Mouse (Mus musculus) liver, embryonic 14.5 days (tissue): ENCODE results near the gene Whrn. TPM values are rescaled to one million over a fixed set of nuclear protein-coding genes. Genes with fewer than 3 reads are reported as not detected.

Source experiments
- ATAC-seq: fragments of 200-750 bp; cut with Nextera tagmentation; 2 replicates; pipeline ENCODE4 v1.8.0; 2017; ENCODE audit warnings: moderate number of reproducible peaks, mild to moderate bottlenecking, moderate library complexity; ENCODE audit not compliant: insufficient read depth
- DNase-seq, 3 experiments: peaks; one replicate each; pipeline ENCODE4 v3.0.0-alpha.2; 2012 to 2013; ENCODE audit warnings: low read depth in 3 of 3, low spot score in 3 of 3
- H3K27ac ChIP-seq: fragments of 300-500 bp; sonication (generic); 2 replicates; pipeline ENCODE4 v1.5.1; 2014; ENCODE audit warnings: moderate library complexity, mild to moderate bottlenecking, control low read depth, inconsistent platforms
- H3K27me3 ChIP-seq: fragments of 300-500 bp; sonication (generic); 2 replicates; pipeline ENCODE4 v1.6.1; 2014; ENCODE audit warnings: mild to moderate bottlenecking, low read length, moderate library complexity; ENCODE audit not compliant: control insufficient read depth, insufficient read depth
- H3K36me3 ChIP-seq: fragments of 300-500 bp; sonication (generic); replicated peaks from 2 replicates; pipeline ENCODE4 v1.6.1; 2014; ENCODE audit warnings: low read depth; ENCODE audit not compliant: control insufficient read depth, insufficient read depth
- H3K4me1 ChIP-seq, 2 experiments: fragments of 200-500 bp in 1 of 2; fragments of 300-500 bp in 1 of 2; sonication (generic) in 1 of 2; replicated peaks; 2 replicates each; pipeline ENCODE4 v1.6.1; 2012 to 2014; ENCODE audit warnings: antibody characterized with exemption in 1 of 2, inconsistent platforms in 1 of 2, low read length in 1 of 2; ENCODE audit not compliant: control insufficient read depth in 2 of 2, insufficient read depth in 2 of 2
- H3K4me2 ChIP-seq: fragments of 300-500 bp; sonication (generic); 2 replicates; pipeline ENCODE4 v1.6.1; 2014; ENCODE audit warnings: low read depth, mild to moderate bottlenecking, control low read depth, moderate library complexity
- H3K4me3 ChIP-seq, 2 experiments: fragments of 200-500 bp in 1 of 2; fragments of 300-500 bp in 1 of 2; sonication (generic) in 1 of 2; 2 replicates each; pipeline ENCODE4 v1.5.1; 2012 to 2014; ENCODE audit warnings: low read depth in 2 of 2, low read length in 2 of 2, mild to moderate bottlenecking in 2 of 2, control low read depth in 1 of 2, inconsistent platforms in 1 of 2, moderate library complexity in 1 of 2; ENCODE audit not compliant: insufficient read depth in 1 of 2
- H3K9ac ChIP-seq: fragments of 300-500 bp; sonication (generic); replicated peaks from 2 replicates; pipeline ENCODE4 v1.6.1; 2014; ENCODE audit warnings: mild to moderate bottlenecking, control low read depth, moderate library complexity
- H3K9me3 ChIP-seq: fragments of 300-500 bp; sonication (generic); 2 replicates; pipeline ENCODE4 v1.6.1; 2016; ENCODE audit warnings: low read length, mixed read lengths; ENCODE audit not compliant: control insufficient read depth
- CTCF ChIP-seq: IDR thresholded peaks from 2 replicates; pipeline ENCODE4 v1.5.1; 2016; ENCODE audit warnings: antibody characterized with exemption, low read depth, control low read depth
- EP300 ChIP-seq: IDR thresholded peaks from 2 replicates; pipeline ENCODE4 v1.6.1; 2016; ENCODE audit warnings: antibody characterized with exemption, low read depth
- WGBS: fragments of 180-500 bp; shearing (Covaris S2); extraction: QIAGEN DNeasy Blood & Tissue Kit; methylation state at CpG from one replicate; pipeline ENCODE4 v1.1.7; 2014; ENCODE audit not compliant: insufficient replicate concordance; 5-methylcytosine and 5-hydroxymethylcytosine counted together
- polyA plus RNA-seq, 2 experiments: library from polyadenylated mRNA; depleted of rRNA in 1 of 2; stranded (reverse) in 1 of 2; unstranded in 1 of 2; fragments of >200 nt; fragmentation: Nextera tagmentation in 1 of 2; extraction: Ambion mirVana in 1 of 2; gene quantifications; 2 replicates each; pipeline versions ENCODE4 v1.2.1 to v1.2.3; 2012 to 2014

Gene Whrn
- polyA plus RNA-seq, 2 experiments, result 0.29 to 0.61 TPM

- Histone ChIP-seq H3K4me1 (no peaks in the 10 kb centered on the region), H3K27ac (no peak overlapping the region), H3K36me3 (no peaks in the 10 kb centered on the region), H3K4me2 (no peak overlapping the region), H3K9ac (no peak overlapping the region), H3K9me3 (no peaks in the 10 kb centered on the region), H3K4me3 (no peak overlapping the region), H3K27me3 (no peaks in the 10 kb centered on the region)
- no peak for TF ChIP-seq EP300
- no peak for TF ChIP-seq CTCF
- DNase-seq (no peak), ATAC-seq (no peak)
- WGBS, result 55% methylated on average over 16 of the region's 16 CpGs
These were observed 36.5 kb downstream of the Whrn start for GRCm38 (mm10) chr4:63459141-63459789.

GRCm38 (mm10) chr4:63456547-63456946 is 39.2 kb downstream of the Whrn start:
- DNase-seq, result no peak
- H3K4me3 ChIP-seq, result no peak overlapping the region
- H3K9ac ChIP-seq, result no peak overlapping the region
- H3K4me1 ChIP-seq, result no peaks in the 10 kb centered on the region
- TF ChIP-seq EP300 (no peak), CTCF (no peak)
- H3K9me3 ChIP-seq, result no peaks in the 10 kb centered on the region
- 54% methylated on average over 5 of the region's 5 CpGs for WGBS
- no peak overlapping the region for H3K4me2 ChIP-seq
- no peaks in the 10 kb centered on the region for H3K36me3 ChIP-seq
- H3K27me3 ChIP-seq, result no peaks in the 10 kb centered on the region
- ATAC-seq, result no peak
- H3K27ac ChIP-seq, result no peak overlapping the region

- no peaks in the 10 kb centered on the region for H3K9me3 ChIP-seq
- no peak for TF ChIP-seq CTCF
- no peak for TF ChIP-seq EP300
- WGBS, result 61% methylated on average over 6 of the region's 6 CpGs
These were observed 41.8 kb downstream of the Whrn start for GRCm38 (mm10) chr4:63453939-63454513.

GRCm38 (mm10) chr4:63452555-63452954 is 43.2 kb downstream of the Whrn start:
- no peaks in the 10 kb centered on the region for H3K4me1 ChIP-seq
- DNase-seq, result no peak
- no peaks in the 10 kb centered on the region for H3K9me3 ChIP-seq
- H3K27ac ChIP-seq, result no peak overlapping the region
- 38% methylated on average over 3 of the region's 3 CpGs for WGBS
- H3K36me3 ChIP-seq, result no peaks in the 10 kb centered on the region
- H3K4me2 ChIP-seq, result no peak overlapping the region
- ATAC-seq, result no peak
- TF ChIP-seq CTCF (no peak), EP300 (no peak)
- no peak overlapping the region for H3K9ac ChIP-seq
- H3K27me3 ChIP-seq, result no peaks in the 10 kb centered on the region
- H3K4me3 ChIP-seq, result no peak overlapping the region

More at GRCm38 (mm10) chr4:63453939-63454513, 41.8 kb downstream of the Whrn start:
- Histone ChIP-seq H3K9ac (no peak overlapping the region), H3K27ac (no peak overlapping the region), H3K4me3 (no peak overlapping the region), H3K4me1 (no peaks in the 10 kb centered on the region), H3K27me3 (no peaks in the 10 kb centered on the region), H3K4me2 (no peak overlapping the region), H3K36me3 (no peaks in the 10 kb centered on the region)
- DNase-seq (no peak), ATAC-seq (no peak)

- ATAC-seq, result no peak
These were observed 45.2 kb downstream of the Whrn start for GRCm38 (mm10) chr4:63450551-63450950.

More at GRCm38 (mm10) chr4:63450551-63450950, 45.2 kb downstream of the Whrn start:
- Histone ChIP-seq H3K27ac (no peak overlapping the region), H3K4me1 (no peaks in the 10 kb centered on the region), H3K9ac (no peak overlapping the region), H3K9me3 (no peaks in the 10 kb centered on the region), H3K4me2 (no peak overlapping the region), H3K4me3 (no peak overlapping the region), H3K36me3 (no peaks in the 10 kb centered on the region), H3K27me3 (no peaks in the 10 kb centered on the region)
- DNase-seq, result no peak
- WGBS, result 66% methylated on average over 5 of the region's 5 CpGs
- TF ChIP-seq CTCF, result no peak
- TF ChIP-seq EP300, result no peak
